Mouse (Mus musculus): Measurements from ENCODE around the gene Zfp369.
A peak's percentile ranks its signal among the peaks of the same experiment; 100 is the strongest.
"Not testable (repeated sequence)": the region's sequence is repeated elsewhere in the genome, so short reads cannot be mapped to it uniquely, and the experiment has no call there.

The Zfp369 gene

DNA sequence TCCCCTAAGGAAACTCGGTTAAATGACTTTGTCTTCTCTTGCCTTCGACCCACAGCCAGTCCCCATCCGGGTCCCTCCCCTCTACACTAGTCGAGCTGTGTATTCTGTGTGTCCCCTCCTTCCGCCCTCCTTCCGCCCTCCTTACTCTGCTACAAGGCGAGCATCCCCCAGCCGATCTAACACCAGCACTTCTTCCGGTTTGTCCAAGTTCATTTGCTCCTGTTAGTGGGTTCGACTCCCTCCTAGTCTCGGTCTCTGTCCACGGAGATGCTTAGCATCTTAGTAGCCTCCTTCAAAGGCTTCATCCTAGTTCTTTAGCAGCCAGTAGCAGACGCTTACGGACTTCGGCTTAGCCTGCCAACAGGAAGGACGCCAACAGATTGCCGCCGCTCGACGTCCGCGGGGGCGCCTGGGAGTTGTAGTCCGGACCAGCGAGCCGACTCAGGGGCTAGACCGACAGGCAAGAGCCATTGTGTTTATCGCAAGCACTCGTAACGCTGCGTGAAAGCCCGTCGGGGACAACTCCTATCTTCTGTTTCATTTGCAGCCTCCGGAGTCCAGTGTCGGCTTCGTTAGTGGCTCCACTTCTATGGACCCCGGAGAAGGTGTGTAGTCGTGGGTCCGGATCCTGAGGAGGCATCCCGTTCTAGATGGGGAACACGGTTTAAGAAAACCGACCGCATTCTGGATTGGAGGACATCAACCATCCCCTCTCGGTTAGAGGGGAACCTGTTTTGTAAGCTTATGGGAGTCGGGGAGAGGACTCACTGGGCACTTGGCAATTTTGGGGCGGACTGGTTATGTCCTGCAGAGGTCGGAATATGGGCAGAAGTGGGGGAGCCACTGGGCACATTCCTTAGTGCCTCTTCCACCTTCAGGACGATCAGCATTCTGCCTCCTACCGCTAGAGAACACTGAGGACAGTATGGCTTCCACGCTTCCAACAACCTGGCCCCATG, at the start of gene Zfp369:
TSS of gene Zfp369 (plus strand) at position 432 of the 959 bp plus-strand sequence.
- peak; percentile 92 for DNase-seq (ENCODE audit: low spot score)

DNA sequence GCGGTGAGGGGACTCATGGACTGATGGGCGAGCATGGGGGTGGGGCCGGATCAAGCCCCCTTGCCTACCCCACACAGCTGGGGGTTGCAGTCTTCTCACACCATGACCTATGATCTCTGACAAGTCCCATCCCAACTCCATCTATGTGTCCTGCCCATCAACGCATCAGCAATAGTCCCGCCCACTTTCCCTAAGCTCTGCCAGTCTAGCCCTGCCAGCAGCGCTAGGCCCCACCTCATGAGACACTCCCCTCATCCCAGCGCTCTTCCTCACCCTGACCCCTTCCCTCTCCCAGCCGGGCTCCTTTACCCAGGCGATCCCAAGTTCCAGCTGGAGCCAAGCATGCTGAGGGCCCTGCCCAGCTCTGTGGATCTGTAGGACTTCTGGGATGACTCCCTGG, 41.4 kb upstream of the Zfp369 start:
- DNase-seq (ENCODE audit: low spot score) = no peak

DNA sequence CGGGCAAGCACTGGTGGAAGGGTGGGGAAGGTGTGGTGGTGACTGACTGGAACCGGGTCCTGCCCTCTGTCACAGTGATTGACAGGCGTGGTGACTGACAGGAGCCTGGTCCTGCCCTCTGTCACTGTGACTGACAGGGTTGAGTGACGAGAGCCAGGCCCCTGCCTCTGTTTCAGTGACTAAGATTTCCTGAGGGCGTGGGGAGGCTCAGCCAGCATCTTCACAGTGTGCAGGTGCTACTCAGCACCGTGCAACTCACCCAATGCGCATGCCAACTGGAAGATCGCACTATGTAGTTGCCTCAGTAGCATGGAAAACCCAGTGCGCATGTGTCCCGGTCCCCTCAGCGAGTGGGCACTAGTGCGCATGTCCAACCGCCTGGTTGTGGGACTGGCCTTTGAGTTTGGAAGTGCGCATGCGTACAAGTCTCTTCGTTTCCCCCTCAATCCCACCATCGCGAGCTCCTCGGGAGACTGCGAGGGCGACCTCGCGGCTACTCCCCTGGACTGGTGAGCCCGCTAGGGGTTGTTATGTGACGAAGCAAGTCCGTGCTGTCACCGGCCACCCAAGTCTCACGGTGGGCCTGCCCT, 38.0 kb upstream of the Zfp369 start:
- DNase-seq (ENCODE audit: low spot score) = peak; percentile 98

- peak; percentile 93 for DNase-seq (ENCODE audit: low spot score)
Observed at GRCm38 (mm10) chr13:65241099-65241626, 37.5 kb upstream of the Zfp369 start.

DNA sequence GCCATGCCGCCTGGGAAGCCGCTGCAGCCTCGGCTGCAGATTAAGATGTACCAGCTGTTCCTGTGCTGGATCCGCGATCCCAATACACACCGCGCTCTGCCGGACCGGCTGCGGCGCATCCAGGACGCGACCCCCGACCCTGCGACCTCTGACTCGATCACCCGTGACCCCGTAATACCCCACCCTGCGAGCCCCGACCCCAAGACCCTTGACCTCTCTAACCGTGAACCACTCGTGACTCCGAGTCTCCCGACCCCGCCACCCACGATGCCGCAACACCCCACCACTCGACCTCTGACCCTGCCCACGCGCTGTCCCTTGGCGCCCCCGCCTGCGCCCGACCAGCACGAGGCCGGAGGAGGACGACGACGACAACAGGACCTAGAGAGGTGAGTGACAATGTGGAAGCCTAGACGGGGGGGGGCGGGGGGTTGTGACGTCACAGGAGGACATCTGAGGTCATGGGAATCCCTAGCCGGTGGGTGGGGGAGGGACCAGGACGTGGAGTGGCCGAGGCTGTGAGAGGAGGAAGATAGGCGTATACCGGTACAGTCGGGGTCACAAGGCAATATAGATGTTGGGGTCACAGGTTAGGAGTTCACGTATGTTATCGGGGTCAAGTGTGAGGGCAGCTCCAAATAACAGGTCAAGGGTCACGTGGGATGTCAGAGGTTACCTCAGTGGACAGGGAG, 36.8 kb upstream of the Zfp369 start:
- peak; percentile 40 for DNase-seq (ENCODE audit: low spot score)

- DNase-seq (ENCODE audit: low spot score) = no peak
Observed at GRCm38 (mm10) chr13:65242319-65242787, 36.3 kb upstream of the Zfp369 start.

DNA sequence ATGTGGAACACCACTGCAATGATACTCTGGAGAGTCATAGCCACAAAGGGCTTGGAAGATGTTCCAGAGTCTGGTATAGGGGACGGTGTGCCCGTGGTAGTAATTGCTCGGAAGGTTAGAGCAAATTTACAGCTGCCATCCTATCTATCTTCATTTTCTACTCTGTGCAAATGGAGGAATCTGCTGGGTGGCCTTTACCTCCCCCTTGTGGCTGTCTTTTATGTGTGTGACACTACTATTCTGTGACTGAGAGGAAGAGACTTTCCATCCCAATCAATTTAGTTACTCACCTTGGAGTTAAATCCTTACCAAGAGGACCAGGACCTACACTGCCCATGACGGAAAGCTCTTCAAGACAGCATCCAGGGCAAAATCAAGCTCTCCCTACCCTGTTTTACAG, 35.3 kb upstream of the Zfp369 start:
- DNase-seq (ENCODE audit: low spot score) = no peak

DNA sequence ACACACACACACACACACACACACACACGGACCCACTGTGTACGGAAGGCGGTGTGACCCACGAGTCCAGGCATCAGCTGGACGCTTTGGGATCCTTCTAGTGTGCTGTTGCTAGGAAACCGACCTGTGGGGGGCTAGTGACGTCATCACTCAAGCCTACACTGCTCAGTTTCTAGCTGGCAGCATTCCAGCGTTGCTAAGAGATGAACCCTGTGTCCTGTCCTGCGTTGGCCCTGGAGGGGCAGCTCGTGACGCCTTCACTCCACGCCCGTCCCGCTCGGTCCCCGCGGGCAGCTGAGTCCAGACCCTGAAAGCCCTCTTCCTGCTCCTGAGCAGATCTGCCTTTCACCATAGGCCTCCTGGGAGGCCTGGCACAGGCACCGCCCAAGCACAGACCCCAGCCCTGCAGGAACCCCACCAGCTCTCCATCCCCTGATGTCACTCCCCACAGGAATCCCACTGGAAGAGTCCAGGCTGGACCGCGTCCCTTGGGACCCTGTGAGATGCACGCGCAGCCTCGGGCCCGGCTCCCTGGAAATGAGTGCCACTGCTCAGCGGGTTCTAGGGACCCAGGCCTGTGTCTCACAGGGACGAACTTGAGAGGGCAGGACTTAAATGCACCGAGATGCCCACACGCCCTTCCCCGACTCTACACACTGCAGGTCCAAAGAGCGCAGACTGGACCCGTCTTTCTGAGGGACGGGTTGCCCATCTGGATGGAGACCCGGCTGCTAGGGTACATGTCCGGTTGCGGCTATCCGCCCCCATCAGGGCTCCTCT, 20.2 kb upstream of the Zfp369 start:
- peak; percentile 65 for DNase-seq (ENCODE audit: low spot score)

DNA sequence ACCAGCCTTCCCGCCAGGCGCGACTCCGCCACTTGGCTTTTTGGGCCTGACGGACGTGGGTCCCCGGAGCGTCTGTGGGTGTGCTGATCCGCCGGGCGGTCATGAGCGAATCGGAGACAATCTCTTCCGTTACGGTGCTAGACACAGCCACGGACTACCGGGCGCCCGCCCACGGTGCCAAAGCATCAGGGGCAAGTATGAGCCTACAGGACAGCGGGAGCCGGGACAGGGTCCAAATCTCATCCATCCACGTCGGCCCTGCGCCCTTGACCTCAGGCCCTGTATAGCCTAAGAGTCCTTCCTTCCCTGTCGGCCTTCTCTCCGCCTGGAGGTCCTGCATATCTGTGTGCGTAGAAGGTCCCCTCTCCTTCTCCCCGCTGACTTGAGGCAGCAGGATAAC, 19.4 kb upstream of the Zfp369 start, which contains the start of gene Gm10775:
TSS of gene Gm10775 (plus strand) at position 301 of the 400 bp plus-strand sequence.
- DNase-seq (ENCODE audit: low spot score) = no peak

DNA sequence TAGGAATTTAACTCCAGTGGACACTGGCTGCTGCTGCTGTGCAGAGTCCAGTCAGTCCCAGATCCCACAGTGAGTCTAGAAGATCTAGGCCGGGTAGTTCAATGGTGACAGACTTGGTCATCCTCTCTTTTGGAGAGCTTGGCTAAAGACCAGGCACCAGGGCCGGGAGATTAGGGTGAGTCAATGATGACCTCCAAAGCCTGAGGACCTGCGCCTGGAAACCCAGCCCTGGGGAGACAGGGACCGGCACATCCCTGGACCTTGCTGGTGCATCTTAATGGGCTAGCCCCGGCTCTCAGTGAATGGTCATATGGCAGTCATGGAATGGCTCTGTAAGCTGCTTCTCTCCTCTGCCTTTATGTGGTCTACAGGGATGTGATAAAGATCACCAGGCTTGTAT, 16.5 kb upstream of the Zfp369 start:
- no peak for DNase-seq (ENCODE audit: low spot score)

DNA sequence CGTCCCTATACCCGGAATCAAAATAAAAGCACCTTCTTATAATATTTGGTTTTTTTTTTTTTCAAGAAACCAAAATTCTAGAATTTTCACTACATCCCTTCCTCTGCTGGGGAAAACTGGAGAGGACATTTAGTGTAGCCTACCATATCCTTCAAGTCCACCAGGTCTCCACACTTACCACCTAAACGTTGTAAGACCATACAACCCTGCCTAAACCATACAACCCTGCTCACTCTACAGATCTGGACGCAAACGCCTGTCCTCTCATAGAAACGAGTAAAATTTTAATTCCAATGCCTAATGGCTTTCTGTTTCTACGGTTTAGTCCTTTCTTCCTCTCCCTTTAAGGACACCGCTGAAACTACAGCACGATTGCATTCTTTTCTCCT, 626 bp upstream of the Zfp369 start:
- DNase-seq (ENCODE audit: low spot score) = no peak

GRCm38 (mm10) chr13:65286771-65287170, 8.2 kb downstream of the Zfp369 start:
- DNase-seq (ENCODE audit: low spot score) = no peak

DNA sequence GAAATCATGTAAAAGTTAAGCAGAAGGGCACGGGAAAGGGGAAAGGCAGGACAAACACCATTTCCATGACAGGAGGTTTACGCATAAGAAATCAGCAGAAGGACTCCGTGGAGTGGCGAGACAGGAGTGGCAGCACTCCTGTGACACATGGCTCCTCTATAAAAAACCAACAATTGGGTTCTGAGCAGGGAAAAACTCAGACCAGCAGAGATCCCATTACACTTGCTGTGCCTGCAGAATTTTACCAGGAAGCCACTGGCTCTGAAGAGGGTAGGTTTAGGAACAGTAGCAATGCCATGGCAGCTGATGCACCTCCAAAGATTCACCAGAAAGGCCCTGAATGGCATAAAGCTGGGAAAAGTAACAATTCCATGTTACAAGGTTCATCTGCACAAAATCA, 17.7 kb downstream of the Zfp369 start:
- no peak for DNase-seq (ENCODE audit: low spot score)

GRCm38 (mm10) chr13:65310849-65311248, 32.2 kb downstream of the Zfp369 start:
- DNase-seq (ENCODE audit: low spot score) = peak; percentile 42

DNA sequence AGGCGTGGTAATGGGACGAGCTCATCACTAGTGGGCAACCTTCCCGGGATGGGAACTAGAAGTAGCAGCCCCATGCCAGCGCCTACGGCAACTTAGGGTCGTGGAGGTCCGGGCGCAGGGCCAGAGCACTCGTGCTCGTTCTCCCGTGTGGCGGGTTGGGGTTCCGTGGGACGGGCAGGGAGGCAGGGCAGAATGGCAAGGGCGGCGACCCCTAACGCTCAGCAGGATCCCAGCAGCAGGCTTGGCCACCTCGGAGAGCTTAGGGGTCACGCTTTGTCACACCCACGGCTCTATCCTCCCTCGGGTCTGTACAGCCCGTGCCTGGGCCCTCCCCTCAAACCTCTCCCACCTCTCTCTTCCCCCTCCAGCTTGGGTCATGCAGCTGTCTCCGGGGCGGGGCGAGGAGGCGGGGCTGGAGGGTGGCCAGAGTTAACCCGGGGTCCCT, 32.7 kb downstream of the Zfp369 start:
- no peak for DNase-seq (ENCODE audit: low spot score)

- no peak for DNase-seq (ENCODE audit: low spot score)
Observed at GRCm38 (mm10) chr13:65311826-65312225, 33.2 kb downstream of the Zfp369 start.

DNA sequence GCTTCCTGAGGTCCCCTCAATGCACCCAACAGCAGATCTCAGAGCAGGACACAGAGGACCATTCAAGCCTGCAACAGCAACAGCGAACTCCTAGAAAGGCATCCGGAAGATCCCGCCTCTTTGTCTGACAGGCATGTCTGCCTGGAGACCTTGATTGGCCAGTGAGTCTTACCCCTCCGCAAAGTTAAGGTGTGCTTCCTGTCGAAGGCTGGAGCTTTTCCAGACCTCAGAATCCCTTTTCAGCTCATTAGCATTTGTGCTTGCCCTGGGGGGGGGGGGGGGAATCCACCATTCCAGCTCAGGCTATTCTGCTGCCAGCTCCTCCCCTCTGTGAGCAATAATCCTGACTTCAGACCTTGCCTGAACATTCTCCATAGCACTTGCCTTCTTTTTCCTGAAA, 69.9 kb downstream of the Zfp369 start:
- DNase-seq (ENCODE audit: low spot score) = not testable (repeated sequence)

- DNase-seq (ENCODE audit: low spot score) = not testable (repeated sequence)
Observed at GRCm38 (mm10) chr13:65351768-65352167, 73.2 kb downstream of the Zfp369 start.

All from embryo, embryonic 10.5 days (tissue).